Mouse (Mus musculus): ENCODE data around the gene Fat2.

The Fat2 gene

GRCm38 (mm10) chr11:55253391-55253790, 83.0 kb downstream of the Fat2 start:
- in situ Hi-C loops (cut with MboI; ENCODE audit: unreplicated experiment in 2 of 2): no loop called here

DNA sequence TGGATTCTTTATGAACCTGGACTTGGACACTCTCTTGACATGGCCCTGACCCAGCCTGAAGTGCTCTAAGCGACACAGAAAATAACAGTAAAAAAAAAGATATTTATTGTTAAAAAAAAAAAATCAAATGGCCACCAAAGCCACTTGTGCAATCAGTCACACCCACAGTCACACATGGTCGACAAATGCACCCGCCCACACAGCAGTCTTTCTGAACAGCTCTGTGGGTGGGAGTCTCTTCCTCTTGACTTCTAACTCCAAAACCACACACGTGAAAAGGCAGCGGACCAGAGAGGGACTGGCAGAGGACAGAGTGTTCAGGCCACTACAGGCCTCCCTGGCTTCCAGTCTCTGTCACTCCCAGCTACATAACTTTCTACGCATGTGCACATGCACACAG, 85.8 kb downstream of the Fat2 start:
- in situ Hi-C loops (cut with MboI; ENCODE audit: unreplicated experiment in 2 of 2): no loop called here

- in situ Hi-C loops (cut with MboI; ENCODE audit: unreplicated experiment in 2 of 2): no loop called here
Measured at GRCm38 (mm10) chr11:55240556-55240955, 95.8 kb downstream of the Fat2 start.

DNA sequence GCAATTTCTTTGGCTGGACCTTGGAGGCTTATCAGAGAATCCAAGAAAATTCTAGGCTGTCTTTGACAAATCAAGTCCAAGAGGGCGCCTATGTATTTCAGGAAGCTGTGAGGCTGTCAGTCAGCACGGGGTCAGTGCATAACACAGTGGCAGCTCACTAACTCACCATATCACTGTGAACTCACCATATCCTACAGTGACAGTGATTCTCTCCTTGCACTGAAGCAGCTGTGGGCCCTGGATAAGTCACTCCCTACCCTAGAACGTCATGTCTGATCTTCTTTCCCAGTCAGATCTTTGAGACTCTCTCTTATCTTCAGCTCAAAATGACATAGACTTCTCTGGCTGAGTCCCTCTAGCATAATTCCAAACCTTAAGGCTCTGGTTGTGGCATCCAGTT, 96.9 kb downstream of the Fat2 start:
- in situ Hi-C loops (cut with MboI; ENCODE audit: unreplicated experiment in 2 of 2): loop anchor here (5.0 kb wide), 1 partner anchor 37 kb away; the partner anchor contains the start of gene Slc36a1 (in 2 of the 2)

- in situ Hi-C loops (cut with MboI; ENCODE audit: unreplicated experiment in 2 of 2): loop anchor here (5.0 kb wide), 1 partner anchor 35 kb away; the partner anchor contains the start of gene Slc36a1 (in 2 of the 2)
Measured at GRCm38 (mm10) chr11:55236815-55237214, 99.5 kb downstream of the Fat2 start.

GRCm38 (mm10) chr11:55234791-55235190, 101.6 kb downstream of the Fat2 start:
- in situ Hi-C loops (cut with MboI; ENCODE audit: unreplicated experiment in 2 of 2): loop anchor here (5.0 kb wide), 1 partner anchor 32 kb away; the partner anchor contains the start of gene Slc36a1 (in 2 of the 2)

DNA sequence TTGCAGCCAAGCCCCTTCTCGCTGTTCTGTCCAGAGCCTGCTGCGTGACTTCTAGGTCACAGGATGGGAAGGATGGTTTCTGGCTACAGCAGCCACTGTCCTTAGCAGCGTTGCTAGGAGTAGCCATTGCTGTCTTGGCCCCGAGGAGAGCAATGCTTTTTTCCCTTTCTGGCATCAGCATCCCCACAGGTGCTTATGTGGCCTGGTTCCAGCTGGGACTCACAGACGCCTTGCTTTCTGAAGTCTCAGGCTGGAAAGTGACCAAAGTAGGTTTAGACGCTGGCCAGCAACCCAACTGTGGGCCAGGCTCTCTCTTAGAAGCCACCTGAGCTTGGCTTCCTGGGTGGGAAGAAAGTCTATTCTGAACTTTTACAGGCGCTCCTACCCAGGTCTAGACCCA, 102.1 kb downstream of the Fat2 start:
- in situ Hi-C loops (cut with MboI; ENCODE audit: unreplicated experiment in 2 of 2): no loop called here

DNA sequence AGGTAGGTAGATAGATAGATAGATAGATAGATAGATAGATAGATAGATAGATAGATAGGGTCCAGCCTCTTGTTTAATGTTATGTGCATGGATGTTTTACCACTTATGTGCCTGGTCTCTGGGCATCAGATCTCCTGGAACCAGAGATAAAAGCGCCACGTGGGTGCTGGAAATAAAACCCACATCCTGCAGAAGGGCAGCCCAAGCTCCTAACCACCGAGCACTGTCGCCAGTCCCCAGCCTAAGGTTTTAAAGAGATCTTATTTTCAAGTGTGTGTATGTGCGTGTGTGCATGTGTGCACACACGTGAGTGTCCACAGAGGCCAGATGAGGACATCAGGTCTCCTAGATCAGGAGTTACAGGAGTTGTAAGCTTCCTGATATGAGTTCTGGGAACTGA, 105.3 kb downstream of the Fat2 start:
- in situ Hi-C loops (cut with MboI; ENCODE audit: unreplicated experiment in 2 of 2): no loop called here

DNA sequence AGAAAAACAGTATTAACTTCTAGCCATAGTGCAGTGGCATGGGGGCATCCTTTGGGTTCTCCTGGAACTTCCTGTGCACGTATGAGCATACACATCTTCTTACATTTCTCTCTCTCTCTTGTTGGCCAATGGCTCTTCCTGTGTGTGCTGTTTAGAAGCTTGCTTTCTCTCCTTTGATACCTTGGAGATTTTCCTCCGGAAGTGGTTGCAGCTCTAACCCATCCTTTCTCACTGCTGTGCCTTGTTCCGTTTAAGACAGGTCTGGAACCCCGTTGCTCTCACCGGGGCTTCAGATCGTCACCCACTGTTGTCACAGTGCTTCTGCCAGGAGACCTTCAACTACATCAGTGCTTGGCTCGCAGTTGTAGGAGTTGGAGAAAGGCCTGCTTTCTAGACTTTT, 115.1 kb downstream of the Fat2 start:
- in situ Hi-C loops (cut with MboI; ENCODE audit: unreplicated experiment in 2 of 2): loop anchor here in 1 of 2 experiments (25.0 kb wide), 1 partner anchor 891 kb away; no protein-coding TSS in a partner anchor

GRCm38 (mm10) chr11:55218473-55218872, 117.9 kb downstream of the Fat2 start:
- in situ Hi-C loops (cut with MboI; ENCODE audit: unreplicated experiment in 2 of 2): loop anchor here in 1 of 2 experiments (25.0 kb wide), 1 partner anchor 894 kb away; no protein-coding TSS in a partner anchor

DNA sequence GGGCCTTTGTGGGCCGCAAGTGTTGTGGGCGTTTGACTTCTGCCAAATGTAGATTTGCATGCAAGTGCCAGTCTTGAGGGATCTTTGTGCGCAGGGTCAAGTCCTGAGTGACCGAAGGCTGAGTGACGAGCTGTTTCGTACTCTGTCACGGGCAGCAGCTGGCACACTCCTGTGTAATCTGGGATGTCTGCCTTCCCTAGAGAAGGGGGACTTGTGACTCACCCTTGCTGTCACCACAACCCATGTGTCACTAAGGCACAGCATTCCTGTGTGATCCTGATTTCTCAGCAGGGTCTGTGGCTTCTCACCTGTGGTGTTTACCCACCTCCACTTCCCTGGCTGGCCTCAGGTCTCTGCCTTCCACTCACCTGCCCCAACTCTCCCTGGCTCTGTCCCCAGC, 118.5 kb downstream of the Fat2 start:
- in situ Hi-C loops (cut with MboI; ENCODE audit: unreplicated experiment in 2 of 2): loop anchor here in 1 of 2 experiments (25.0 kb wide), 1 partner anchor 894 kb away; no protein-coding TSS in a partner anchor

DNA sequence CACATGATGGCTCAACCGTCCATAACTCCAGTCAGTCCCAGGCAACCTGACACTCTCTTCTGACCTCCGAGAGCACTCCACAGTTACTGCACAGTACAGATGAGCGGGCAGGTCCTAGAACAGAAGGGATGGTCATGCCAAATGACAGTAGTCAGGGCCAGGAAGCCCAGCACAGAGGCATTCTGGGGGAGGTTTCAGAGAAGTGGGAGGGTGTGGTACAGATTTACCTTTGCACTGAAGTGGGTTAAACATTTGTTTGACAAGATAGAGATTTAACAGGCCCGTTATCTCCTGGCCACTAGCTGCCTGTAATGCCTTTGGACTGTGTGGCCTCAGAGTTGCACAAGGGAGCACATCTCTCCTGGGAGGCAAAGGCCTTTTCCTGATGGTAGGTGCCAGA, 118.9 kb downstream of the Fat2 start:
- in situ Hi-C loops (cut with MboI; ENCODE audit: unreplicated experiment in 2 of 2): loop anchor here in 1 of 2 experiments (25.0 kb wide), 1 partner anchor 895 kb away; no protein-coding TSS in a partner anchor

GRCm38 (mm10) chr11:55216830-55217229, 119.5 kb downstream of the Fat2 start:
- in situ Hi-C loops (cut with MboI; ENCODE audit: unreplicated experiment in 2 of 2): loop anchor here in 1 of 2 experiments (25.0 kb wide), 1 partner anchor 895 kb away; no protein-coding TSS in a partner anchor

GRCm38 (mm10) chr11:55216061-55216460, 120.3 kb downstream of the Fat2 start:
- in situ Hi-C loops (cut with MboI; ENCODE audit: unreplicated experiment in 2 of 2): loop anchor here in 1 of 2 experiments (25.0 kb wide), 1 partner anchor 896 kb away; no protein-coding TSS in a partner anchor

GRCm38 (mm10) chr11:55214978-55215377, 121.4 kb downstream of the Fat2 start:
- in situ Hi-C loops (cut with MboI; ENCODE audit: unreplicated experiment in 2 of 2): loop anchor here in 1 of 2 experiments (25.0 kb wide), 1 partner anchor 897 kb away; no protein-coding TSS in a partner anchor

DNA sequence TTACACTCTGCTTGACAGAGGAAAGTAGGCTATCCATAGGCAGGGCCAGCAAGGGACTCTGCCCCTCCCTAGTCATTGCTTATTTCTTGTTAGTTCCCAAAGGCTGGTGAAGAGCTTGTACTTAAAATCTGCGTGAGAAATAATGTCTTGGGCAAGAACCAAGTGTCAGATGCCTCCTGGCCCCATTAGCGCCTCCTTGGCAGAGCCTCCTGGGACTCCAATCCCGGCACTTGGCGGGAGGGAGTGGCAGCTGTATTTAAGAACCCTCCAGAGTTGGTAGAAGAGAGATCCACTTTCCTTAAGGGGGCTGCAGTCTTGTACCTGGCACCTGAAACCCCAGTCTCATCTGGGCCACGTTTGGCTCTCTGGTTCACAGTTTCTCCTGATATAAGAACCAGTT, 122.2 kb downstream of the Fat2 start:
- in situ Hi-C loops (cut with MboI; ENCODE audit: unreplicated experiment in 2 of 2): loop anchor here in 1 of 2 experiments (25.0 kb wide), 1 partner anchor 898 kb away; no protein-coding TSS in a partner anchor

DNA sequence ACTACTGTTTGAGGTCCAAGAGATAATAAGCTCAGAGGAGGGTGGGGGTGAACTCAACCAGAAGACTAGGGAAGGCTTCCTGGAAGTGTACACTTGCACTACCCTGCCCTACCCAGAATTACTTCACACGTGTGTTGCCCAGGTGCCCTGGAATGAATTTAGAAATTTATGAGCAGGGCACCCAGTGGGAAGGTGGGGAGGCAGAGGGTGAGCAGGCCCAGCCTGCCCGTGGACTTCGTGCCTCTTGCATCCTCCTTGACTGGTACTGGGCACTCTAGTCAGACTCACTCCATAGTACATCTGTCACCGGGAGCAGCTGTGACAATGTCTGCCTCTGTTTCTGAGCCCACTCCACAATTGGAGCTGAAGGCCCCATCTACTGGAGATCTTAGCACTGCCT, 122.8 kb downstream of the Fat2 start:
- in situ Hi-C loops (cut with MboI; ENCODE audit: unreplicated experiment in 2 of 2): loop anchor here in 1 of 2 experiments (25.0 kb wide), 1 partner anchor 899 kb away; no protein-coding TSS in a partner anchor

- in situ Hi-C loops (cut with MboI; ENCODE audit: unreplicated experiment in 2 of 2): loop anchor here in 1 of 2 experiments (5.0 to 25.0 kb wide), 2 partner anchors 238 to 903 kb away; no protein-coding TSS in a partner anchor
Measured at GRCm38 (mm10) chr11:55209626-55210353, 126.6 kb downstream of the Fat2 start.

GRCm38 (mm10) chr11:55209032-55209431, 127.3 kb downstream of the Fat2 start:
- in situ Hi-C loops (cut with MboI; ENCODE audit: unreplicated experiment in 2 of 2): loop anchor here in 1 of 2 experiments (5.0 to 25.0 kb wide), 2 partner anchors 238 to 903 kb away; no protein-coding TSS in a partner anchor

GRCm38 (mm10) chr11:55208001-55208690, 128.2 kb downstream of the Fat2 start:
- in situ Hi-C loops (cut with MboI; ENCODE audit: unreplicated experiment in 2 of 2): loop anchor here in 1 of 2 experiments (5.0 to 25.0 kb wide), 2 partner anchors 239 to 904 kb away; no protein-coding TSS in a partner anchor

Measured in v-Abl transformed pro-B cells (cell line).